Mouse (Mus musculus): Measurements from ENCODE around the gene Tedc1. TPM values are rescaled to one million over a fixed set of nuclear protein-coding genes. Genes with fewer than 3 reads are reported as not detected.

The Tedc1 gene
- total RNA-seq, 2 experiments from 2014 or later, result 3.7 TPM

- intact Hi-C loops (cut with DNase I), result no loop called here
- DNase-seq (ENCODE audit: extremely low spot score in 1 of 2, low spot score in 2 of 2), result no peak
Observed at GRCm38 (mm10) chr12:113150591-113150990, 5.6 kb upstream of the Tedc1 start.

GRCm38 (mm10) chr12:113151046-113151445 is 5.2 kb upstream of the Tedc1 start:
- DNase-seq (ENCODE audit: extremely low spot score in 1 of 2, low spot score in 2 of 2), result peak in 1 of 2 experiments; percentile 43
- intact Hi-C loops (cut with DNase I), result no loop called here

- intact Hi-C loops (cut with DNase I), result no loop called here
- no peak for DNase-seq (ENCODE audit: extremely low spot score in 1 of 2, low spot score in 2 of 2)
Observed at GRCm38 (mm10) chr12:113151661-113152271, 4.5 kb upstream of the Tedc1 start.

GRCm38 (mm10) chr12:113152272-113152661 is 4.0 kb upstream of the Tedc1 start:
- intact Hi-C loops (cut with DNase I), result no loop called here

GRCm38 (mm10) chr12:113152991-113153525 is 3.2 kb upstream of the Tedc1 start:
- peak in 1 of 2 experiments; percentile 24 for DNase-seq (ENCODE audit: extremely low spot score in 1 of 2, low spot score in 2 of 2)
- intact Hi-C loops (cut with DNase I), result no loop called here

More at GRCm38 (mm10) chr12:113152272-113152661, 4.0 kb upstream of the Tedc1 start:
- peak in 1 of 2 experiments; percentile 45 for DNase-seq (ENCODE audit: extremely low spot score in 1 of 2, low spot score in 2 of 2)

GRCm38 (mm10) chr12:113153971-113154370 is 2.2 kb upstream of the Tedc1 start:
- intact Hi-C loops (cut with DNase I), result no loop called here
- DNase-seq (ENCODE audit: extremely low spot score in 1 of 2, low spot score in 2 of 2), result peak in 1 of 2 experiments; percentile 31

- DNase-seq (ENCODE audit: extremely low spot score in 1 of 2, low spot score in 2 of 2), result no peak
- intact Hi-C loops (cut with DNase I), result no loop called here
Observed at GRCm38 (mm10) chr12:113154747-113155075, 1.5 kb upstream of the Tedc1 start.

GRCm38 (mm10) chr12:113155076-113155771 is 997 bp upstream of the Tedc1 start:
- intact Hi-C loops (cut with DNase I), result no loop called here
- DNase-seq (ENCODE audit: extremely low spot score in 1 of 2, low spot score in 2 of 2), result peak in 1 of 2 experiments; percentile 70

- no peak for DNase-seq (ENCODE audit: extremely low spot score in 1 of 2, low spot score in 2 of 2)
- intact Hi-C loops (cut with DNase I), result no loop called here
Observed at GRCm38 (mm10) chr12:113156540-113156929, 314 bp downstream of the Tedc1 start.

- DNase-seq (ENCODE audit: extremely low spot score in 1 of 2, low spot score in 2 of 2), result peak in 1 of 2 experiments; percentile 47
- intact Hi-C loops (cut with DNase I), result no loop called here
Observed at GRCm38 (mm10) chr12:113157002-113157401, 781 bp downstream of the Tedc1 start.

- no peak for DNase-seq (ENCODE audit: extremely low spot score in 1 of 2, low spot score in 2 of 2)
- intact Hi-C loops (cut with DNase I), result no loop called here
Observed at GRCm38 (mm10) chr12:113157521-113157920, 1.3 kb downstream of the Tedc1 start.

- DNase-seq (ENCODE audit: extremely low spot score in 1 of 2, low spot score in 2 of 2), result no peak
- intact Hi-C loops (cut with DNase I), result no loop called here
Observed at GRCm38 (mm10) chr12:113157971-113158370, 1.8 kb downstream of the Tedc1 start.

- DNase-seq (ENCODE audit: extremely low spot score in 1 of 2, low spot score in 2 of 2), result peak in 1 of 2 experiments; percentile 67
- intact Hi-C loops (cut with DNase I), result no loop called here
Observed at GRCm38 (mm10) chr12:113163561-113164006, 7.4 kb downstream of the Tedc1 start.

GRCm38 (mm10) chr12:113168031-113168536 is 11.9 kb downstream of the Tedc1 start:
- intact Hi-C loops (cut with DNase I), result no loop called here
- no peak for DNase-seq (ENCODE audit: extremely low spot score in 1 of 2, low spot score in 2 of 2)

- intact Hi-C loops (cut with DNase I), result no loop called here
- DNase-seq (ENCODE audit: extremely low spot score in 1 of 2, low spot score in 2 of 2), result peak in 1 of 2 experiments; percentile 12
Observed at GRCm38 (mm10) chr12:113176960-113177725, 20.9 kb downstream of the Tedc1 start.

GRCm38 (mm10) chr12:113181020-113181419 is 24.8 kb downstream of the Tedc1 start:
- no peak for DNase-seq (ENCODE audit: extremely low spot score in 1 of 2, low spot score in 2 of 2)
- intact Hi-C loops (cut with DNase I), result no loop called here

GRCm38 (mm10) chr12:113184945-113185344 is 28.7 kb downstream of the Tedc1 start:
- DNase-seq (ENCODE audit: extremely low spot score in 1 of 2, low spot score in 2 of 2), result no peak
- intact Hi-C loops (cut with DNase I), result loop anchor here (5.0 kb wide), 1 partner anchor 43 kb away; the partner anchor contains the start of gene Crip2

- intact Hi-C loops (cut with DNase I), result loop anchor here (5.0 kb wide), 1 partner anchor 43 kb away; the partner anchor contains the start of gene Crip2
- peak in 1 of 2 experiments; percentile 71 for DNase-seq (ENCODE audit: extremely low spot score in 1 of 2, low spot score in 2 of 2)
Observed at GRCm38 (mm10) chr12:113185442-113186291, 29.4 kb downstream of the Tedc1 start, which contains the start of gene Tmem121. Tmem121 (plus strand) TSS chr12:113185930.

Measured in left cerebral cortex, postnatal 10 days (tissue).